Mouse (Mus musculus): ENCODE data around the gene Gm20388.

Gm20388 gene

DNA sequence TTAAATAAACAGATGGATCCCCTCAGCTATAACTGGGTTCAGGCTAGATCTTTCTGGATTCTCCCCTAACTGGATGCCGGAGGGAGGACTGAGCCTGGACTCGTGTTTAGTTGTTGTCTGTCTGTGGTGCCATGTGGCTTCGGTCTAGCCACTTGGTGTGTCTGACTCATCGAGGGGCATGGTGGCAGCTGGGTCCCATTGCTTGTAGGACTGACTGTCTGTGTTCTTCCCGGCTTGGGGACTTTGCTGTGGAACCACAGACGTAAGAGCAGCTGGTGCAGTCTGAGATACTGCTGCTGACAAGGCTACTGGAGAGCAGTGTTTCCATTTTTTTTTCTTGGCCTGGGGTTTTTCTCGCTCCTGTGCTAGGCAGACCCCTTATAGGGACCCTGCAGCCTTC is 613.0 kb downstream of the Gm20388 start:
- DNase-seq (ENCODE audit: low spot score in 2 of 2): no peak

DNA sequence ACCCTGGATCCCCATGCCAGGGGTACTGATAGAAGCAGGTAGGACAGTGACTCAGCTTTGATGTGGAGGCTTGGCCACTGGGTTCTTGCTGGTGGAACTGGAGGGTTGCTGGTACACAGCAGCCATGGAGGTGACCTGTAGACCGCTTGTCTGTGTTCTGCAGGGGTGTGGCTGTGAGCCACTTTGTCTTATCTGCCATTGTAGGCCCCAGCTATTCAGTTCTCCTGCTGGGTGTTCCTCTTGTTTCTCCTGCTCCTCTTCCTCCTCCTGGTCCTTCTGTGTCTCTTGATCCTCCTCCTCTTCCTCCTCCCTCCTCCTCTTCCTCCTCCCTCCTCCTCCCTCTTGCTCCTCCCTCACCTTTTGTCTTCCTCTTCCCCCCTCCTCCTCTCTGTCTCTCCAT is 614.5 kb downstream of the Gm20388 start:
- no peak for DNase-seq (ENCODE audit: low spot score in 2 of 2)

DNA sequence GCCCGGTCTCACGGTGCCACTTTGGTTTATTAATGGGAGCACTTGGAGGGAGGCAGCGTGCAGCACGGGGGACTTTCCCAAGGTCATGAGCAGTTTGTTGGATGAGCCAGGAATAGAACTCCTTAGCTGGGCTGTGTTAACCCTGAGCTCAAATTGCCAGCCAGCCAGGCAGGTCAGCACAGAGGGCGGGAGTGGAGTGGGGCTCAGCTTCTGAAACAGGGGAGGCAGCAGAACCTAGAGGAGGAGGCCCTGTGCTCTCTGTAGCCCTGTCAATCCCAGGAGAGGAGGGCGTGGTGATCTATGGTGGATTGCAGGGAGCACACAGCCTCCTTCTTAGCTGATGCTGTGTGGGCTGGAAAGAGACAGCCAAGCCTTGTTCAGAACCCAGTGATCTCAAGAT is 615.2 kb downstream of the Gm20388 start:
- DNase-seq (ENCODE audit: low spot score in 2 of 2): peak; percentile 68

- no peak for DNase-seq (ENCODE audit: low spot score in 2 of 2)
Measured at GRCm38 (mm10) chr8:120526577-120526976, 615.9 kb downstream of the Gm20388 start.

DNA sequence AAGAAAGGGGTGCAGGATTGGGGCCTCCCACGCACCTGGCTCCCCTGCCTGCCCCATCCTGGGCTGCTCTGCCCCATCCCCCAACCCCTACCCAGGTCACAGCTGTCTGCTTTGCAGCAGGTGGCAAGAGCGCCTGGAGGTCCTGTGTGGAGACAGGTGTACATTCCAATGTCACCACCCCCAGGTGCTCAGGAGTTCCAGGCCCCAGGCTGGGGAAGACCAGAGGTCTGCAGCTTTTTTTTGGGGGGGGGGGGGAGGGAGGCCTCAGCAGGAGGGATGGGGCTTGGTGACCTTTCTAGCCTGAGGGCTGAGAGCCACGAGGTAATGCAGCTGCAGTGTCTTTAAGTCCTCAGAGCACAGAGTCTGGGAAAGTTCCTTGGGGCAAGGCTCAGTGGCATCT is 617.7 kb downstream of the Gm20388 start:
- no peak for DNase-seq (ENCODE audit: low spot score in 2 of 2)

GRCm38 (mm10) chr8:120529226-120529625 is 618.6 kb downstream of the Gm20388 start:
- no peak for DNase-seq (ENCODE audit: low spot score in 2 of 2)

DNA sequence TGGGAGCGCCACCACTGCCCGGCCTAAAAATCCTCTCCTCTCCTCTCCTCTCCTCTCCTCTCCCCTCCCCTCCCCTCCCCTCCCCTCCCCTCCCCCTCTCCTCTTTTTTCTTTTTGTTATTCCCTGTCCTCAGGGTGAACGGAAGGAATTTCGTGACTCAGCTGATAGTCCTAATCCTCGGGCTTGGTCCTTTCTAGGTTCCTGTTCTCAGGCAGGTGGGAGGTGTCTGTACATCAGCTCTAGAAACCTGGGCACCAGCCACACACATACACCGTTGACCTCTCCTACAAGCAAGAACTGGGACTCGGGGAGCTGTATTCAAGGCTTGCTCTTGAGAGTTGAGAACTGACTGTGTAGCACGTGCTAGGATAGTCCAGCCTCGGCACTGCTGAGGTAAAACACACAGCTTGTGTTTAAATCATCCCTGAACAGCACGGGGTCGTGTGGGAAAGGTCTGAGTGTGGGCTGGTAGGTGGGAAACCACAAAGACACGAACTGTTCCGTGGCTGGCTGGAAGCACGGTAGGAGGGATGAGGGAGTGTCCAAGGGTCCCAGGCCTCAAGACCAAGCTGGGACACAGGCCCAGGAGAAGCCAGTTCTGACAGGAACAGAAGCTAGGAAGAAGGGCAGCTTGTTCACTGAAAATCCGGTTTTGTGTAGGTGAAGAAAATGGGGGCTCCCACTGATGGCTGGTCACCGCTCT is 620.5 kb downstream of the Gm20388 start:
- DNase-seq (ENCODE audit: low spot score in 2 of 2): no peak

DNA sequence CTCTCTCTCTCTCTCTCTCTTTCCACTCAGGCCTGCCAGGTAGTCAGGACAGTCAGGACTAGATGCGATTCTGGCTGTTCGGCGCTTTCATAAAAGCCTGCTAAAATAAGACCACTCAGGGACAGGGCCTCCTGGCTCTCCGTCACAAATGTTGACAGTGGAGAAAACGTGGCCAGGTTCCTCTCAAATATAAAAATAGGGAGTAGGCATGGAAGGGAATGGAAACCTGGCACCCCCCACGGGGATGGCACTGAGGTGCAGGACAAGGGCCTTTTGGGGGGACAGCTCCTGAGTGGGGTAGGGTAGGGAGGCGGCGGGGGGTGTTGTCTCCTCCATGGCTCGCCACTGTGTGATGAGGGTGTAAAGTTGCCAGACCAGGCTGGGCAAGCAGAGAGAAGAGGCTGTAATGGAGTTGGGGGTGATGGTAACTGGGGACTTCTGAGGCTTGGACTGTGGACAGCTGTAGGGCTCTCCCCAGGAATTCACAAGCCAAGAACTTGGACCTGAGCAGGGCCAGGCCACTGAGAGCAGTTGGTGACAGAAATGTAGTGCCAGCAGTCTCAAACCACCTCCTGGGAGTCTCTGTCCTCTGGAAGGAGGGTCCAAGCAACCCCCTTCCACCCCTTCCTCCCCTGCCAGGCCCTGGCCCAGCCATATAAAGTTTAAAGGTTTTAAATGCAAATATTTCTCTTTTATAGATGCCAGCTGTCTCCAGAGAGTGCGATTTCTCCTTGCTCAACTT is 621.3 kb downstream of the Gm20388 start:
- DNase-seq (ENCODE audit: low spot score in 2 of 2): peak in 1 of 2 experiments; percentile 49

DNA sequence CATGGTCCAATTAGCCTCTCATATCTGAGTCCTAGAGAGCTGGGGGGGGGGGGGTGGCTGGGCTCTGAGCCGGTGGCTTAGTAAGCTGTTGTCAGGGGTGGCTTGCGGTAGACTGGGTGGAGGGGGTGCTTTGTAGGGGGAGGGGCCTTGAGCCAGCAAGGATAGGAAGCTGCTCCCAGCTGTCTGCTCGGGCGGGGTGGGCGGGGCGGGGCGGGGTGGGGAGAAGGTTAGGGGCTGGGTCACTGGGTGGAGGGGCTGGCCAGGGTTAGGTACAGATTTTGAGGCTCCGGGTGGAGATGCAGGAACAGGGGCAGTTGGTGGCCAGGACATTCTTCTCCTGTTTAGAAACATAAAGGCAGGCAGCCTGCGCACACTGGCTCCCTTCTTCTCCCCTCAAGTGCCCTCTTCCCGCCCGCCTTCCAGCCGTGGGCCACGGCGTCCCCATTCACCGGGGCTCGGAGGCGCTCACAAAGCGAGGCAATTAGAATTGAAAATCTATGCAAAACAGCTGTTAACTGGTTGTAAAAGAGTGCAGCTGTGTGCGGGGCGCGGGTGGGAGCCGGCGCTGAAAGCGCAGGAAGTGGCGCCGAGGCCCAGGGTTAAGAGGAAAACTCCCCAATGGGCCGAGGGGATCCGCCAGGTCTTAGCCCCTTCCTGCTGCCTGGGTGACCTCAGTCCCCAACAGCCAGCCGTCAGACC is 622.0 kb downstream of the Gm20388 start:
- DNase-seq (ENCODE audit: low spot score in 2 of 2): no peak

DNA sequence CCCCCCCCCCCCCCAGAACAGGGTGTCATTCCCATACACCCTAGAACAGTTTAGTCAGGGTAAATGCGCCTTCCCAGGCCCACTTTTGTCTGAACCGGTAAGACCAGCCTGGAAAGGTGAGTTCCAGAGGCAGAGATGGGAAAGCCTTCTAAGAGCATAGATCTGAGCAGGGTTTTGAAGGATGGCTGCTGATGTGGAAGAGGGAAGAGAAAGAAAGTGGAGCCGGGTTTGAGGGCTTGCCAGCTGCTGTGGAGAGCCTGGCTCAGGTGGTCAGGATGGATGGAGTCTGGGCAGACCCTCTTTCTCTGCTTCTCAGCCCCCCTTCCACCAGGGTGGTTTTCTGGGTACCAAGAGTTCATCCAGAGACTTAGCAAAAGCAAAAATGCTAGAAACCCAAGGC is 622.7 kb downstream of the Gm20388 start:
- DNase-seq (ENCODE audit: low spot score in 2 of 2): no peak

DNA sequence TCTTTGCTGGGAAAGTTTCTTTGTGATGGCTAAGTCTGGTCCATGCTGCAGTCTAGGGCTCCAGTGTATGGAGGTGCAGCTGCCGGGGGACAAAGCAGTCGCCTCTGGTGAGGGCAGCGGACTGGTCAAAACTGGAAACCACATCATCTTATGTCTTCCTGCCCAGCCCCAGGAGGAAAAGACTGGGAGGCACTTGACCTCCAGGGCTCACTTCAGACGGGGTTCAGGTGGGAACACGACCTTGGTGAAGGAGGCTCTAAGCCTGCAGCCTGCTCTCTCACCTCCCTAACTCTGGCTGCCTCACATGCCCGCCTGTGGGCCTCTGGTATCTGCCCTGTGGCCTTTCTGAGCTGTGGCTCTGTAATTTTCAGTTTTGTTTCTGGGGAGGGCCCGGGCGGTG is 623.4 kb downstream of the Gm20388 start:
- DNase-seq (ENCODE audit: low spot score in 2 of 2): no peak

- peak; percentile 79 to 81 for DNase-seq (ENCODE audit: low spot score in 2 of 2)
Measured at GRCm38 (mm10) chr8:120534504-120535368, 624.1 kb downstream of the Gm20388 start.

DNA sequence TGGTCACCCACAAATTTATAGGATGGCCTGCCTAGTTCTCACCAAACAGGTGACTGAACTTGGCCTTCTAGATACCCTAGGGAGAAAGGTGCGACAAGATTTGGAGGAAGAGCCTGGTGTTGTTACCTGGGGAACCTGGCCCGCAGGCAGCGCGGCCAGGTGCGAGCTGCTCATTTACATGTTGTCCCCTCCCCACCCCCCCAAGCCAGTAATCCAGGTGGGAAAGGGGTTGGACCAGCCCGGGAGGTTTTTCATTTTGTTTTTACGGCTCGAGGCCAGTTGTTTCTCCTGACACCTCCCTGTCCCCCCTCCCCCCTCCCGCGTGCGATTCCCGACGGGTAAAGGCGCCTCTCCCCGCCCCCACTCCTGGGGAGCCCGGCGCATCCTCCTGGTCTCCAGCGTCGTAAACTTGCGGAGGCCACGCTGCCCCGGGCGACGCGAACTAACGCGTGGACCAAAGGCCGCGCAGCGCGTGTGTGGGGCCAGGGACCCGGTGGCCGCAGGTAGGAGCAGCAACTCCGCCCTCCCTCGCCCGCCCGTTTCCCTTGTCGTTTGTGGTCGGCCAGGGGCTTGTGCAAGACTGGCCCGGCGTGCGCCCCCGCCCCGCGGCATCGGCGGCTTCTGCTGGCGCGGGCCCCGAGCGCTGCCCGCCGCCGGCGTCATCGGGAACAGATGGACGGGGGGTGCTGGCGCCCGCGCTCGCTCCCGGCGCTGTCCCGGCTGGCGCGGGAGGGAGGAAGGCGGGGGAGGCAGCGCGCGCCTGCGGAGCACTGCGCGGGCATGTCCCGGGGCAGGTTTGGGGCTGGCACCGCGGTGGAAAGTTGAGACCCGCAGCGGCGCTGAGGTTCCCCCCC is 625.0 kb downstream of the Gm20388 start:
- peak in 1 of 2 experiments; percentile 54 for DNase-seq (ENCODE audit: low spot score in 2 of 2)

GRCm38 (mm10) chr8:120536306-120537206 is 625.9 kb downstream of the Gm20388 start:
- DNase-seq (ENCODE audit: low spot score in 2 of 2): no peak

- peak; percentile 82 to 83 for DNase-seq (ENCODE audit: low spot score in 2 of 2)
Measured at GRCm38 (mm10) chr8:120537207-120537817, 626.7 kb downstream of the Gm20388 start.

DNA sequence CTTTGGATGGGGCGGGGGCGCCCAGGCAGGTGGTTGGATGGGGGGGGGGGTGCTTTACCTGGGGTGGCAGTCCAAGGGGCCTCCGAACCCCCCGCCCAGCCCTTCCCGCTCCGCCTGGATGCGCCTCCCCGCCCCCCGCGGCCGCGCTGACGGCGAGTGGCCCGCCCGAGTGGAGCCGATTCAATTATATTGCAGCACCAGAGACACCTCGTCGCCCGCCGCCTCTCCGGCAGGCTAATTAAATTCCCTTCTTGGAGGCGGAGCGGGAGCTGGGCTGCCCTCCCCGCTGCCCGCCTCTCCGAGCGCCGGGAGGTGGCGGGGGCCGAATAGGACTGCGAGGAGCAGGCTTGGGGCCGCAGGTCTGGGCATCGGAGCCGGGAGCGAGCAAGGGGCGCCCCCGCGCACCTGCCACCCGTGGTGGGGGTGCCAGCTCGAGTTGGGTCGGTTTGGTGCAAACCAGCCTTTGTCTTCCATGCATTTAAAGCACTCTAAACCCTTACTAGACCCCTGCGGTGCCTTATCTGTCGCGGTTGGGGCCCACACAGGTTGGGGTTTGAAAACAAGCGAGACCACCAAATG is 627.3 kb downstream of the Gm20388 start:
- DNase-seq (ENCODE audit: low spot score in 2 of 2): peak in 1 of 2 experiments; percentile 61

GRCm38 (mm10) chr8:120538397-120539240 is 628.0 kb downstream of the Gm20388 start:
- peak; percentile 69 to 70 for DNase-seq (ENCODE audit: low spot score in 2 of 2)

GRCm38 (mm10) chr8:120539381-120539774 is 628.7 kb downstream of the Gm20388 start:
- peak in 1 of 2 experiments; percentile 44 for DNase-seq (ENCODE audit: low spot score in 2 of 2)

Measured in heart, adult 9 months (tissue).